Mouse (Mus musculus): ENCODE measurements at regions not wholly inside any gene's neighbourhood (a gene's known extent, or its start where the extent isn't known, plus 50 kb on each side); places are given as distances from the start of the nearest gene placed in this dataset.

- Histone ChIP-seq H3K9ac (ENCODE audit: low read depth, low read length) (no peak overlapping the region), H3K4me2 (replicated peaks; ENCODE audit: low read depth, low read length) (no peak overlapping the region), H3K27ac (ENCODE audit: low read depth, low read length) (no peak overlapping the region), H3K4me3 (ENCODE audit: low read depth, low read length) (no peak overlapping the region), H3K27me3 (ENCODE audit: control insufficient read depth, insufficient read depth, low read length) (no peaks in the 10 kb centered on the region), H3K36me3 (ENCODE audit: control insufficient read depth, insufficient read depth, low read length) (no peaks in the 10 kb centered on the region), H3K4me1 (replicated peaks; ENCODE audit: control insufficient read depth, insufficient read depth, low read length) (no peaks in the 10 kb centered on the region), H3K9me3 (ENCODE audit: control insufficient read depth, low read length) (no peaks in the 10 kb centered on the region)
- WGBS, result 59% methylated on average over 8 of the region's 8 CpGs
- ATAC-seq (ENCODE audit: low FRiP score) (no peak), DNase-seq (ENCODE audit: low spot score) (no peak)
These were observed 136.3 kb upstream of the Gm4301 start for GRCm38 (mm10) chr10:100199090-100199690.

GRCm38 (mm10) chr10:100200431-100200830 is 135.0 kb upstream of the Gm4301 start:
- H3K27ac ChIP-seq (ENCODE audit: low read depth, low read length), result no peak overlapping the region
- no peak overlapping the region for H3K9ac ChIP-seq (ENCODE audit: low read depth, low read length)
- peak overlapping the region; percentile 13; the same call in 1 of the 2 replicates for H3K4me2 ChIP-seq (replicated peaks; ENCODE audit: low read depth, low read length)
- no peak overlapping the region for H3K4me3 ChIP-seq (ENCODE audit: low read depth, low read length)
- H3K9me3 ChIP-seq (ENCODE audit: control insufficient read depth, low read length), result no peaks in the 10 kb centered on the region
- ATAC-seq (ENCODE audit: low FRiP score) (peak; percentile 14; the same call in 1 of the 2 replicates), DNase-seq (ENCODE audit: low spot score) (peak; percentile 23)
- H3K36me3 ChIP-seq (ENCODE audit: control insufficient read depth, insufficient read depth, low read length), result no peaks in the 10 kb centered on the region
- 9% methylated on average over 8 of the region's 8 CpGs for WGBS
- H3K27me3 ChIP-seq (ENCODE audit: control insufficient read depth, insufficient read depth, low read length), result no peaks in the 10 kb centered on the region
- no peaks in the 10 kb centered on the region for H3K4me1 ChIP-seq (replicated peaks; ENCODE audit: control insufficient read depth, insufficient read depth, low read length)

GRCm38 (mm10) chr10:100206617-100207530 is 128.6 kb upstream of the Gm4301 start:
- Histone ChIP-seq H3K9me3 (ENCODE audit: control insufficient read depth, low read length) (no peaks in the 10 kb centered on the region), H3K27me3 (ENCODE audit: control insufficient read depth, insufficient read depth, low read length) (no peaks in the 10 kb centered on the region), H3K27ac (ENCODE audit: low read depth, low read length) (no peak overlapping the region), H3K9ac (ENCODE audit: low read depth, low read length) (no peak overlapping the region), H3K4me1 (replicated peaks; ENCODE audit: control insufficient read depth, insufficient read depth, low read length) (no peaks in the 10 kb centered on the region), H3K36me3 (ENCODE audit: control insufficient read depth, insufficient read depth, low read length) (no peaks in the 10 kb centered on the region), H3K4me3 (ENCODE audit: low read depth, low read length) (no peak overlapping the region), H3K4me2 (replicated peaks; ENCODE audit: low read depth, low read length) (no peak overlapping the region)
- DNase-seq (ENCODE audit: low spot score) (no peak), ATAC-seq (ENCODE audit: low FRiP score) (no peak)
- WGBS, result 90% methylated on average over 10 of the region's 10 CpGs

- ATAC-seq (ENCODE audit: low FRiP score) (no peak), DNase-seq (ENCODE audit: low spot score) (no peak)
- Histone ChIP-seq H3K4me1 (replicated peaks; ENCODE audit: control insufficient read depth, insufficient read depth, low read length) (no peaks in the 10 kb centered on the region), H3K4me2 (replicated peaks; ENCODE audit: low read depth, low read length) (no peak overlapping the region), H3K9ac (ENCODE audit: low read depth, low read length) (no peak overlapping the region), H3K9me3 (ENCODE audit: control insufficient read depth, low read length) (no peaks in the 10 kb centered on the region), H3K27me3 (ENCODE audit: control insufficient read depth, insufficient read depth, low read length) (no peaks in the 10 kb centered on the region), H3K36me3 (ENCODE audit: control insufficient read depth, insufficient read depth, low read length) (no peaks in the 10 kb centered on the region), H3K4me3 (ENCODE audit: low read depth, low read length) (no peak overlapping the region), H3K27ac (ENCODE audit: low read depth, low read length) (no peak overlapping the region)
- 88% methylated on average over 7 of the region's 7 CpGs for WGBS
These were observed 124.8 kb upstream of the Gm4301 start for GRCm38 (mm10) chr10:100210684-100211083.

GRCm38 (mm10) chr10:100224459-100225097 is 110.9 kb upstream of the Gm4301 start:
- H3K4me3 ChIP-seq (ENCODE audit: low read depth, low read length), result no peak overlapping the region
- H3K9me3 ChIP-seq (ENCODE audit: control insufficient read depth, low read length), result no peaks in the 10 kb centered on the region
- no peak overlapping the region for H3K9ac ChIP-seq (ENCODE audit: low read depth, low read length)
- H3K27ac ChIP-seq (ENCODE audit: low read depth, low read length), result no peak overlapping the region
- H3K27me3 ChIP-seq (ENCODE audit: control insufficient read depth, insufficient read depth, low read length), result no peaks in the 10 kb centered on the region
- 93% methylated on average over 3 of the region's 3 CpGs for WGBS
- DNase-seq (ENCODE audit: low spot score) (no peak), ATAC-seq (ENCODE audit: low FRiP score) (no peak)
- no peaks in the 10 kb centered on the region for H3K4me1 ChIP-seq (replicated peaks; ENCODE audit: control insufficient read depth, insufficient read depth, low read length)
- H3K36me3 ChIP-seq (ENCODE audit: control insufficient read depth, insufficient read depth, low read length), result no peaks in the 10 kb centered on the region
- no peak overlapping the region for H3K4me2 ChIP-seq (replicated peaks; ENCODE audit: low read depth, low read length)

GRCm38 (mm10) chr10:100259235-100259900 is 76.1 kb upstream of the Gm4301 start:
- H3K9me3 ChIP-seq (ENCODE audit: control insufficient read depth, low read length), result no peaks in the 10 kb centered on the region
- H3K36me3 ChIP-seq (ENCODE audit: control insufficient read depth, insufficient read depth, low read length), result no peaks in the 10 kb centered on the region
- H3K27ac ChIP-seq (ENCODE audit: low read depth, low read length), result no peak overlapping the region
- no peak for DNase-seq (ENCODE audit: low spot score)
- no peak for ATAC-seq (ENCODE audit: low FRiP score)
- H3K4me2 ChIP-seq (replicated peaks; ENCODE audit: low read depth, low read length), result no peak overlapping the region
- H3K4me1 ChIP-seq (replicated peaks; ENCODE audit: control insufficient read depth, insufficient read depth, low read length), result no peaks in the 10 kb centered on the region
- 87% methylated on average over 4 of the region's 4 CpGs for WGBS
- no peaks in the 10 kb centered on the region for H3K27me3 ChIP-seq (ENCODE audit: control insufficient read depth, insufficient read depth, low read length)
- no peak overlapping the region for H3K4me3 ChIP-seq (ENCODE audit: low read depth, low read length)
- H3K9ac ChIP-seq (ENCODE audit: low read depth, low read length), result no peak overlapping the region

GRCm38 (mm10) chr10:100263447-100263846 is 72.0 kb upstream of the Gm4301 start:
- WGBS, result 58% methylated on average over 2 of the region's 2 CpGs
- no peak overlapping the region for H3K4me3 ChIP-seq (ENCODE audit: low read depth, low read length)
- no peak for DNase-seq (ENCODE audit: low spot score)

GRCm38 (mm10) chr10:100264066-100264465 is 71.4 kb upstream of the Gm4301 start:
- H3K4me2 ChIP-seq (replicated peaks; ENCODE audit: low read depth, low read length), result no peak overlapping the region
- no peak overlapping the region for H3K27ac ChIP-seq (ENCODE audit: low read depth, low read length)
- DNase-seq (ENCODE audit: low spot score) (peak; percentile 13), ATAC-seq (ENCODE audit: low FRiP score) (no peak)
- no peak overlapping the region for H3K9ac ChIP-seq (ENCODE audit: low read depth, low read length)
- no peaks in the 10 kb centered on the region for H3K4me1 ChIP-seq (replicated peaks; ENCODE audit: control insufficient read depth, insufficient read depth, low read length)
- no peaks in the 10 kb centered on the region for H3K36me3 ChIP-seq (ENCODE audit: control insufficient read depth, insufficient read depth, low read length)
- no peak overlapping the region for H3K4me3 ChIP-seq (ENCODE audit: low read depth, low read length)
- H3K9me3 ChIP-seq (ENCODE audit: control insufficient read depth, low read length), result no peaks in the 10 kb centered on the region
- no peaks in the 10 kb centered on the region for H3K27me3 ChIP-seq (ENCODE audit: control insufficient read depth, insufficient read depth, low read length)
- 6% methylated on average over 2 of the region's 2 CpGs for WGBS

More at GRCm38 (mm10) chr10:100263447-100263846, 72.0 kb upstream of the Gm4301 start:
- Histone ChIP-seq H3K9me3 (ENCODE audit: control insufficient read depth, low read length) (no peaks in the 10 kb centered on the region), H3K27ac (ENCODE audit: low read depth, low read length) (no peak overlapping the region), H3K4me1 (replicated peaks; ENCODE audit: control insufficient read depth, insufficient read depth, low read length) (no peaks in the 10 kb centered on the region), H3K9ac (ENCODE audit: low read depth, low read length) (no peak overlapping the region), H3K27me3 (ENCODE audit: control insufficient read depth, insufficient read depth, low read length) (no peaks in the 10 kb centered on the region), H3K36me3 (ENCODE audit: control insufficient read depth, insufficient read depth, low read length) (no peaks in the 10 kb centered on the region), H3K4me2 (replicated peaks; ENCODE audit: low read depth, low read length) (no peak overlapping the region)
- no peak for ATAC-seq (ENCODE audit: low FRiP score)
